ENCODE assay signal across 31 mouse cellular contexts in the genomic region with DNA sequence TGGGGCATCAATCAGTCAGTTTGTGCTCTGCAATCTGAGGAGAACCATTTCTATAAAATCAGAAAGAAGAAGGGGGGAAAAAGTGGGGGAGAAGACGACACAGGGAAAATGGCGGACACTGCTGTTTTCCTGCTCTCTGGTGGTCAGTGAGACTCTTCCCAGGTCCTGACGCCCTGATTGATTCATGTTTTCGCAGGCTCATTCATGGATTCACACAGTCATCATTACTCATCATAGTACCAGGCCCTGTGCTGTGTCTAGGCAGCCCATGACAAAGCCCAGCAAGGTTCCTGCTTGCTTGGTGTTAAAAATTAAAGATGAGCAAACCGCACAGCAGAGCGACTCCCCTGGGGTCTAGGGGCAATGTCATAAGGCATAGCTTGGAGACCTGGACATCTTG. TPM values are rescaled to one million over a fixed set of nuclear protein-coding genes. Genes with fewer than 3 reads are reported as not detected.
"Had no signal": no experiment of that assay in that cellular context is flagged by ENCODE, and none has a peak within 500 bp of the region (broad histone marks: within the 10 kb centered on the region; RNA-seq: fewer than 3 reads in every experiment).

No protein-coding gene starts in this region.

- H3K4me2 ChIP-seq: heart, embryonic 12.5 days; hindbrain, embryonic 12.5 days; hindbrain, embryonic 14.5 days; kidney, embryonic 15.5 days; limb, embryonic 13.5 days; limb, embryonic 15.5 days; liver, embryonic 12.5 days had no signal

- H3K27me3 ChIP-seq: intestine, embryonic 15.5 days had no signal

- H3K9ac ChIP-seq: heart, embryonic 12.5 days; hindbrain, embryonic 14.5 days; intestine, embryonic 15.5 days; kidney, embryonic 15.5 days; limb, embryonic 13.5 days; limb, embryonic 15.5 days; liver, embryonic 12.5 days; liver, embryonic 14.5 days had no signal

- H3K4me3 ChIP-seq: gastrocnemius, adult 2 months; heart, embryonic 10.5 days; heart, embryonic 12.5 days; hindbrain, embryonic 10.5 days; hindbrain, embryonic 12.5 days; intestine, embryonic 15.5 days; kidney, embryonic 15.5 days; limb, embryonic 13.5 days; limb, embryonic 15.5 days; liver, embryonic 12.5 days had no signal

- H3K4me1 ChIP-seq: liver, embryonic 12.5 days had no signal

- DNase-seq: gastrocnemius, adult 2 months; gastrocnemius, postnatal 10 days; gastrocnemius, postnatal 25 days; heart, adult 18-20 months; heart, postnatal 10 days; heart, postnatal 4 days; kidney, adult 18-20 months; kidney, adult 9 months; kidney, postnatal 14 days; kidney, postnatal 36 days; layer of hippocampus, adult 9-11 months; layer of hippocampus, postnatal 36 days had no signal

- ATAC-seq: hindbrain, embryonic 16.5 days; inflammation-experienced regulatory T-cells, adult 6 months; intestine, embryonic 15.5 days; liver, embryonic 12.5 days had no signal

- H3K36me3 ChIP-seq: heart, embryonic 10.5 days; heart, embryonic 12.5 days; hindbrain, embryonic 10.5 days; hindbrain, embryonic 12.5 days; intestine, embryonic 15.5 days; kidney, embryonic 15.5 days; limb, embryonic 13.5 days; limb, embryonic 15.5 days; liver, embryonic 12.5 days had no signal

- H3K9me3 ChIP-seq: heart, embryonic 10.5 days; heart, embryonic 12.5 days; hindbrain, embryonic 10.5 days; hindbrain, embryonic 12.5 days; intestine, embryonic 15.5 days; kidney, embryonic 15.5 days; limb, embryonic 13.5 days; limb, embryonic 15.5 days; liver, embryonic 12.5 days had no signal

- H3K27ac ChIP-seq: gastrocnemius, adult 2 months; heart, embryonic 10.5 days; hindbrain, embryonic 14.5 days; kidney, embryonic 15.5 days; kidney, postnatal 0 days; limb, embryonic 13.5 days; limb, embryonic 15.5 days; liver, embryonic 12.5 days; liver, embryonic 14.5 days had no signal

RNA-seq across cellular contexts. Expression of a gene that starts 11.9 kb away (rescaled TPM):
- total RNA-seq: gastrocnemius, adult 2 months; granulocyte monocyte progenitor cell, adult 5-6 weeks; heart, adult 18-20 months; heart, adult 8-10 months; heart, postnatal 25 days; liver, adult 2 months had no signal
- polyA plus RNA-seq: inflammation-experienced regulatory T-cells, adult 6 months; liver, adult 2 months had no signal

RNA-seq across cellular contexts. Expression of a gene that starts 33.5 kb away (rescaled TPM):
- total RNA-seq: gastrocnemius, adult 2 months; layer of hippocampus, adult 18-20 months had no signal

RNA-seq across cellular contexts. Expression of a gene that starts 57.7 kb away (rescaled TPM):
- total RNA-seq: gastrocnemius, adult 2 months; gastrocnemius, postnatal 25 days; granulocyte monocyte progenitor cell, adult 5-6 weeks had no signal
- polyA plus RNA-seq: hindbrain, embryonic 10.5 days; hindbrain, embryonic 12.5 days; inflammation-experienced regulatory T-cells, adult 6 months had no signal
